Mouse (Mus musculus) lung, postnatal 10 days (tissue): ENCODE measurements around the gene Olfr480.

Source experiments
- DNase-seq: peaks from one replicate; pipeline ENCODE4 v3.0.0; 2021

The Olfr480 gene

DNA sequence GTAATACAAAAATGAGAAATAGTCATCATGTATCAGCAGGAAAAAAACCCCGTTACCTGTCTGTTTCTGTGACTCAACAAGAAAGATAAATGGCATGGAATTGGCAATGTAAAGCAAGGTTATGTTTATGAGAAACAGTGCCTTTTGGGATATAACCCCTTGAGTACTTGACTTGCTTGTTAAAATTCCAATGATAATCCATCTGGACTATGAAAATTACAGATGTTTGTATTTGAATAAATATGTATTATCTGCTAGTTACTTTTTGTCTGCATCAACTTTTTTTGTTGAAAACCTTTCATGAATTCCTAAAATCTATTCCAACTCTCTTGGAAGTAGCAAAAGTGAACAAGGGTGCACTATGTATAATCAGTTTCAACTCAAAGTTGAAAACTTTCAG, at the start of gene Olfr480:
Gene Olfr480 (minus strand): TSS at position 101 of the 400 bp plus-strand sequence.
- DNase-seq: no peak

GRCm38 (mm10) chr7:108100549-108100948, 33.4 kb upstream of the Olfr480 start, which contains the start of gene Olfr483:
Olfr483 (plus strand) TSS chr7:108100849.
- no peak for DNase-seq

- DNase-seq: no peak
Measured at GRCm38 (mm10) chr7:108097486-108097885, 30.3 kb upstream of the Olfr480 start, which contains the start of gene Olfr482. Olfr482 (minus strand) TSS chr7:108097586.

GRCm38 (mm10) chr7:108079555-108079954, 12.4 kb upstream of the Olfr480 start, which contains the start of gene Olfr481:
Olfr481 (plus strand) TSS chr7:108079855.
- no peak for DNase-seq

- no peak for DNase-seq
Measured at GRCm38 (mm10) chr7:108050393-108050792, 16.8 kb downstream of the Olfr480 start, which contains the start of gene Olfr479. Olfr479 (plus strand) TSS chr7:108050693.

- no peak for DNase-seq
Measured at GRCm38 (mm10) chr7:108033889-108034288, 33.3 kb downstream of the Olfr480 start, which contains the start of gene Olfr478. Olfr478 (minus strand) TSS chr7:108033989.
